Mouse (Mus musculus): ENCODE measurements around the gene Fgf6. TPM values are rescaled to one million over a fixed set of nuclear protein-coding genes. Genes with fewer than 3 reads are reported as not detected.

Gene Fgf6
- polyA plus RNA-seq (2015; fragmentation: Nextera tagmentation; extraction: Ambion mirVana): 0.25 TPM in 1 of 2 replicates, not detected in the other

GRCm38 (mm10) chr6:127014906-127015770 is at the start of gene Fgf6:
TSS of gene Fgf6 (plus strand) at chr6:127015586.
- ATAC-seq (ENCODE audit: low read depth): no peak
- Histone ChIP-seq H3K9me3 (no peaks in the 10 kb centered on the region), H3K4me1 (replicated peaks) (peaks cover 10% of the 10 kb centered on the region), H3K9ac (no peak within 1 kb of the TSS), H3K4me2 (no peak within 1 kb of the TSS), H3K27ac (replicated peaks) (no peak within 1 kb of the TSS), H3K27me3 (0 out of 2 replicates have a peak, but pooled peaks cover 4% of the 10 kb centered on the region), H3K36me3 (no peaks in the 10 kb centered on the region), H3K4me3 (no peak within 1 kb of the TSS)
- 83% methylated on average over 26 of the region's 26 CpGs for WGBS

- Histone ChIP-seq H3K4me3 (no peak overlapping the region), H3K27me3 (no peaks in the 10 kb centered on the region), H3K9me3 (no peaks in the 10 kb centered on the region), H3K9ac (no peak overlapping the region), H3K4me1 (replicated peaks) (no peaks in the 10 kb centered on the region), H3K4me2 (no peak overlapping the region), H3K36me3 (peaks cover 76% of the 10 kb centered on the region), H3K27ac (replicated peaks) (no peak overlapping the region)
- 93% methylated on average over 14 of the region's 14 CpGs for WGBS
- ATAC-seq (ENCODE audit: low read depth): no peak
These were observed 49.0 kb upstream of the Fgf6 start for GRCm38 (mm10) chr6:126966241-126967026.

GRCm38 (mm10) chr6:126981539-126982234 is 33.7 kb upstream of the Fgf6 start:
- no peak overlapping the region for H3K9ac ChIP-seq
- H3K4me2 ChIP-seq: no peak overlapping the region
- no peak overlapping the region for H3K27ac ChIP-seq (replicated peaks)
- WGBS: 75% methylated on average over 5 of the region's 5 CpGs
- peaks cover 13% of the 10 kb centered on the region for H3K36me3 ChIP-seq
- no peaks in the 10 kb centered on the region for H3K27me3 ChIP-seq
- no peaks in the 10 kb centered on the region for H3K4me1 ChIP-seq (replicated peaks)
- no peak for ATAC-seq (ENCODE audit: low read depth)
- H3K4me3 ChIP-seq: no peak overlapping the region
- no peaks in the 10 kb centered on the region for H3K9me3 ChIP-seq

GRCm38 (mm10) chr6:126993676-126994075 is 21.7 kb upstream of the Fgf6 start:
- H3K4me1 ChIP-seq (replicated peaks): no peaks in the 10 kb centered on the region
- H3K9me3 ChIP-seq: no peaks in the 10 kb centered on the region
- no peak for ATAC-seq (ENCODE audit: low read depth)
- no peak overlapping the region for H3K9ac ChIP-seq
- H3K4me3 ChIP-seq: no peak overlapping the region
- no peaks in the 10 kb centered on the region for H3K27me3 ChIP-seq
- H3K27ac ChIP-seq (replicated peaks): no peak overlapping the region
- H3K36me3 ChIP-seq: no peaks in the 10 kb centered on the region
- WGBS: 71% methylated on average over 2 of the region's 2 CpGs
- no peak overlapping the region for H3K4me2 ChIP-seq

- H3K9ac ChIP-seq: no peak overlapping the region
- no peak for ATAC-seq (ENCODE audit: low read depth)
- H3K36me3 ChIP-seq: no peaks in the 10 kb centered on the region
- H3K27ac ChIP-seq (replicated peaks): no peak overlapping the region
- no peak overlapping the region for H3K4me3 ChIP-seq
- no peaks in the 10 kb centered on the region for H3K27me3 ChIP-seq
- no peaks in the 10 kb centered on the region for H3K4me1 ChIP-seq (replicated peaks)
- H3K9me3 ChIP-seq: no peaks in the 10 kb centered on the region
- 88% methylated on average over 3 of the region's 3 CpGs for WGBS
- H3K4me2 ChIP-seq: no peak overlapping the region
These were observed 19.9 kb upstream of the Fgf6 start for GRCm38 (mm10) chr6:126995494-126995893.

GRCm38 (mm10) chr6:126996399-126996798 is 19.0 kb upstream of the Fgf6 start:
- H3K36me3 ChIP-seq: no peaks in the 10 kb centered on the region
- no peaks in the 10 kb centered on the region for H3K4me1 ChIP-seq (replicated peaks)
- no peak overlapping the region for H3K27ac ChIP-seq (replicated peaks)
- ATAC-seq (ENCODE audit: low read depth): no peak
- 81% methylated on average over 5 of the region's 5 CpGs for WGBS
- no peaks in the 10 kb centered on the region for H3K27me3 ChIP-seq
- H3K4me2 ChIP-seq: no peak overlapping the region
- no peak overlapping the region for H3K4me3 ChIP-seq
- no peak overlapping the region for H3K9ac ChIP-seq
- H3K9me3 ChIP-seq: no peaks in the 10 kb centered on the region

DNA sequence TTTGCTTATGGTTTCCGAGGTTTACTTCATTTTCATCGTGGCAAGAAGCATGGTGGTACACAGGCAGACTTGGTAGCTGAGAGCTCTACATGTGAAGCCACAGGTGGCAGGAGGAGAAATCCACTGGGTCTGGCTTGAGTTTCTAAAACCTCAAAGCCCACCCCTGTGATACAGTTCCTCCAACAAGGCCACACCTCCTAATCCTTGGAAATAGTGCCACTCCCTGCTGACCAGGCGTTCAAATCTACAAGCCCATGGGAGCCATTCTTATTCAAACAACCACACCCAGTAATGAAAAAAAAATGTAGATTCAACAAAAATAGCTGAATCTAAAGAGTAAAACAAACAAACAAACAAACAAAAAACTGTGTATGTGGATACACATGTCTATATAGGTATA is 9.7 kb upstream of the Fgf6 start:
- Histone ChIP-seq H3K4me3 (no peak overlapping the region), H3K9me3 (no peaks in the 10 kb centered on the region), H3K27ac (replicated peaks) (no peak overlapping the region), H3K4me1 (replicated peaks) (no peaks in the 10 kb centered on the region), H3K27me3 (no peaks in the 10 kb centered on the region), H3K36me3 (no peaks in the 10 kb centered on the region), H3K9ac (no peak overlapping the region), H3K4me2 (no peak overlapping the region)
- no peak for ATAC-seq (ENCODE audit: low read depth)
- WGBS: 87% methylated on average over 3 of the region's 3 CpGs

DNA sequence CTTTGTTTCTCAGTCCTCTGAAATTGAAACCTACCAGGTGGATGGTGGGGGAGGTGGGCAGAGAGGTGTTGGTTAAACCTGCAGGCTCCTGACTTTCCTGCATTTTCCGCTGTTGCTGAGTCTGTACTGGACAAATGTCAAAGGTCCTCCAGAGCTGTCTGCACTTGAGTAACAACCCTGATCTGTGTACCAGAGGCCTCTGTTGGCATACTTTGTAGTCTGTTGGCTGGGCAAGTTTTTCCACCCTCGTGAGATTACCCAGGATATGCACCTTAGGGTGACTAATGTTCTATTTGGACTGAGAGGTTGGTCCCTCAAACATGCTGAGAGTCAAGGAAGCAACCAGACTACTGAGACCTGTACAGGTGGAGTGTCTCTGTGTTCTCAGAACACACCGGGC is 8.8 kb upstream of the Fgf6 start:
- no peaks in the 10 kb centered on the region for H3K36me3 ChIP-seq
- no peak overlapping the region for H3K9ac ChIP-seq
- H3K27ac ChIP-seq (replicated peaks): no peak overlapping the region
- no peak for ATAC-seq (ENCODE audit: low read depth)
- H3K9me3 ChIP-seq: no peaks in the 10 kb centered on the region
- no peak overlapping the region for H3K4me3 ChIP-seq
- no peak overlapping the region for H3K4me2 ChIP-seq
- no peaks in the 10 kb centered on the region for H3K4me1 ChIP-seq (replicated peaks)
- WGBS: 83% methylated on average over 3 of the region's 3 CpGs
- H3K27me3 ChIP-seq: no peaks in the 10 kb centered on the region

- Histone ChIP-seq H3K4me1 (replicated peaks) (no peaks in the 10 kb centered on the region), H3K9ac (no peak overlapping the region), H3K27ac (replicated peaks) (no peak overlapping the region), H3K4me2 (no peak overlapping the region), H3K4me3 (no peak overlapping the region), H3K27me3 (no peaks in the 10 kb centered on the region), H3K36me3 (no peaks in the 10 kb centered on the region), H3K9me3 (no peaks in the 10 kb centered on the region)
- ATAC-seq (ENCODE audit: low read depth): no peak
- 93% methylated on average over 13 of the region's 13 CpGs for WGBS
These were observed 5.4 kb upstream of the Fgf6 start for GRCm38 (mm10) chr6:127010021-127010420.

DNA sequence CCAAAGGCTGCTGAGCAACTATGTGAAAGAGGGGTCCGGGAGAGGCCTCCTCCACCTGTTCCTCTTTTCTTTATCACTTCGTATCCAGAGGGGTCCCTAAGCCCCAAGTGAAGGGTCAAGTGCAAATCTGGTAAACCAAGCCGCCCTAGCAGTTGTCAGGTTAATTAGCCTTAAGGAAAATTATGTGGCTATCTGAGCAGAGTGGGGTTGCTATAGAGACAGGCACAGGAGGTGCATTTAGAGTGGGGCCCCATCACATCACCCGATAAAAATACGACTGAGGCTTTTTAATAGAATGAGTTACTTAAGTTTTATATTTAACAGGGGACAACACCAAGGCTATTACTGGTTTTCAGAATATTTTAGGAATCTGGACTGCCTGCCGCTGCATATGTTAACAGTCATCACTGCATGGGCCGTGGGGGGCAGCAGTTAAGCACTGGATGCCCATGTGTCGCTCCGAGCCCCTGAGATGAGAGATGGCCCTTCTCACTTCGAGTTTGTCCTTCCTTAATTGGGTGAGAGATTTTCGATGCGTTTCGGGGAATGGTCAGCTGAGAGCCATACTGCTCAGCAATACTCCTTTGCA is 3.3 kb upstream of the Fgf6 start:
- Histone ChIP-seq H3K36me3 (no peaks in the 10 kb centered on the region), H3K27ac (replicated peaks) (no peak overlapping the region), H3K9me3 (no peaks in the 10 kb centered on the region), H3K9ac (no peak overlapping the region), H3K27me3 (no peaks in the 10 kb centered on the region), H3K4me1 (replicated peaks) (no peaks in the 10 kb centered on the region), H3K4me3 (no peak overlapping the region), H3K4me2 (no peak overlapping the region)
- no peak for ATAC-seq (ENCODE audit: low read depth)
- 75% methylated on average over 13 of the region's 13 CpGs for whole genome bisulfite sequencing

- no peaks in the 10 kb centered on the region for H3K9me3 ChIP-seq
- H3K9ac ChIP-seq: no peak overlapping the region
- WGBS: 3% methylated on average over 6 of the region's 6 CpGs
- no peak overlapping the region for H3K27ac ChIP-seq (replicated peaks)
- H3K4me1 ChIP-seq (replicated peaks): peaks cover 16% of the 10 kb centered on the region
- H3K36me3 ChIP-seq: no peaks in the 10 kb centered on the region
- 0 out of 2 replicates have a peak, but pooled peaks cover 4% of the 10 kb centered on the region for H3K27me3 ChIP-seq
- no peak overlapping the region for H3K4me2 ChIP-seq
- no peak for ATAC-seq (ENCODE audit: low read depth)
- no peak overlapping the region for H3K4me3 ChIP-seq
These were observed 3.9 kb downstream of the Fgf6 start for GRCm38 (mm10) chr6:127019254-127019653.
